Mouse (Mus musculus): ENCODE data around the gene Tiam1.

GRCm38 (mm10) chr16:89912686-89913375 lies 230.7 kb downstream of the Tiam1 start:
- TF ChIP-seq POLR2A (IDR thresholded peaks at IDR 0.05; ENCODE audit: control insufficient read depth, extremely low read depth, insufficient read depth, low read length, poor library complexity) = no peak
- no peak for TF ChIP-seq CTCF (IDR thresholded peaks at IDR 0.05; ENCODE audit: borderline replicate concordance, control insufficient read depth, extremely low read depth, insufficient read depth, low read length, poor library complexity)
